Mouse (Mus musculus) heart, embryonic 12.5 days (tissue): Measurements from ENCODE around the gene Preb. TPM values are rescaled to one million over a fixed set of nuclear protein-coding genes. Genes with fewer than 3 reads are reported as not detected.

Experiments
- polyA plus RNA-seq: library from polyadenylated mRNA; unstranded; fragments of >200 nt; fragmentation: Nextera tagmentation; extraction: Ambion mirVana; gene quantifications from 2 replicates; pipeline ENCODE4 v1.2.1, GENCODE M21; 2016

The Preb gene
- polyA plus RNA-seq, 1 experiment from 2014 or later: 86.0 TPM

Other genes with a start within 250 kb of the Preb start
- 3.6 and 4.4 TPM in 2 replicates for gene Dpysl5, start 248.8 kb downstream of the Preb start, polyA plus RNA-seq
- gene Mapre3, start 145.7 kb downstream of the Preb start, polyA plus RNA-seq: 18.3 and 19.6 TPM in 2 replicates
- 81.9 and 84.8 TPM in 2 replicates for gene Tmem214, start 92.3 kb downstream of the Preb start, polyA plus RNA-seq
- 12.5 and 14.4 TPM in 2 replicates for gene Agbl5, start 71.7 kb downstream of the Preb start, polyA plus RNA-seq
- 386 and 388 TPM in 2 replicates for gene Ost4, start 52.6 kb downstream of the Preb start, polyA plus RNA-seq
- gene Emilin1, start 47.0 kb downstream of the Preb start, polyA plus RNA-seq: 179 and 187 TPM in 2 replicates
- gene Khk, start 38.9 kb downstream of the Preb start, polyA plus RNA-seq: 6.5 and 8.1 TPM in 2 replicates
- 4.9 and 5.2 TPM in 2 replicates for gene Cgref1, start 14.8 kb downstream of the Preb start, polyA plus RNA-seq
- gene Tcf23, start 8.3 kb upstream of the Preb start, polyA plus RNA-seq: 0.18 and 0.22 TPM in 2 replicates
- gene Atraid, start 88.0 kb upstream of the Preb start, polyA plus RNA-seq: 102 and 107 TPM in 2 replicates
- gene Slc5a6, start 88.6 kb upstream of the Preb start, polyA plus RNA-seq: 7.9 and 8.0 TPM in 2 replicates
- gene Cad, start 94.4 kb upstream of the Preb start, polyA plus RNA-seq: 38.4 and 39.2 TPM in 2 replicates
- not detected in 2 replicates for gene Dnajc5g, start 145.9 kb upstream of the Preb start, polyA plus RNA-seq
- 0.39 and 0.47 TPM in 2 replicates for gene Slc30a3, start 147.9 kb upstream of the Preb start, polyA plus RNA-seq
- gene Trim54, start 156.4 kb upstream of the Preb start, polyA plus RNA-seq: 12.8 and 12.9 TPM in 2 replicates
- 0.38 TPM in 1 of 2 replicates, not detected in the other for gene Ucn, start 178.5 kb upstream of the Preb start, polyA plus RNA-seq
- gene Mpv17, start 193.9 kb upstream of the Preb start, polyA plus RNA-seq: 66.8 and 68.8 TPM in 2 replicates
- gene Gm29609, start 219.6 kb upstream of the Preb start, polyA plus RNA-seq: 1.0 and 1.3 TPM in 2 replicates
- gene Gtf3c2, start 219.8 kb upstream of the Preb start, polyA plus RNA-seq: 58.8 and 63.7 TPM in 2 replicates
- 112 and 116 TPM in 2 replicates for gene Snx17, start 232.9 kb upstream of the Preb start, polyA plus RNA-seq
- 52.3 and 60.5 TPM in 2 replicates for gene Eif2b4, start 233.1 kb upstream of the Preb start, polyA plus RNA-seq
- 9.9 and 10.5 TPM in 2 replicates for gene Zfp513, start 241.9 kb upstream of the Preb start, polyA plus RNA-seq